Mouse (Mus musculus) urinary bladder, postnatal 25 days (tissue): ENCODE data around the gene Gbe1.
A peak's percentile ranks its signal among the peaks of the same experiment; 100 is the strongest.

Experiments
- DNase-seq: peaks from one replicate; pipeline ENCODE4 v3.0.0; 2022; ENCODE audit warnings: low spot score

Gbe1 gene

GRCm38 (mm10) chr16:70353058-70353457, 39.3 kb downstream of the Gbe1 start:
- DNase-seq, result no peak

- no peak for DNase-seq
Measured at GRCm38 (mm10) chr16:70358326-70358725, 44.6 kb downstream of the Gbe1 start.

DNA sequence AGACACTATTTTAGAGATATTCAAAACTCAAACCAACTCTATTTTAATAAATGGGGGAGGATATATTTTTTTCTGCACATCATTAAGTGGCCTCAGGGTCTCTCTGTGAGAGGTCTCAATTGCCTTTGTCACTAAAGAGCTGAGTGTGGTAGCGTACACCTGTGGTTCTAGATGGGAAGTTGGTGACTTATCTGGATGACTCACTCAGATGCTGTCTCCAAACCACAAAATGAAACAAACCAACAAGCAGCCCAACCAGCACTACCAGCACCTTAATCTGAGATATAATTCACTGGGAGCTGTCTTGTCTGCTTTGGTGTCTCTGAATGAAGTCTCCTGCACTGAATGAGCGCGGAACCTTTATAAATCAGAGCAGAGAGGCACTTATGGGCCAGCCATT, 51.5 kb downstream of the Gbe1 start:
- DNase-seq, result no peak

GRCm38 (mm10) chr16:70381045-70381444, 67.3 kb downstream of the Gbe1 start:
- no peak for DNase-seq

GRCm38 (mm10) chr16:70385494-70385893, 71.7 kb downstream of the Gbe1 start:
- DNase-seq, result no peak

DNA sequence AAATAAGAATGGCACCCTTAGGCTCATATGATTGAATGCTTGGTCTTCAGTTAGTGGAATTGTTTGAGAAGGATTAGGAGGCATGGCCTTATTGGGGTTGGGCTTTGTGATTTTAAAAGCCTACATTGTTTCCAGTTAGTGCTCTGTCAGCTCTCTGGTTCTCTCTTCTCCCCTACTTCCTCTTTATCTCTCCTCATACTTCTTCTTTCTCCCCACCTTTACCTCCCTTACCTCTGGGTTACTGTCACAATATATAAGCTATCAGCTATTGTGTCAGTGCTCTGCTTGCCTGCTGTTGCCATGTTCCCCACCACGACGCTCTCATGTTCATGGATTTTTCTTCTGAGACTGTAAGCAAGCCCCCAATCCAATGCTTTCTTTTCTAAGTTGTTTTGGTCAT, 73.6 kb downstream of the Gbe1 start:
- DNase-seq, result no peak

- no peak for DNase-seq
Measured at GRCm38 (mm10) chr16:70395276-70395675, 81.5 kb downstream of the Gbe1 start.

DNA sequence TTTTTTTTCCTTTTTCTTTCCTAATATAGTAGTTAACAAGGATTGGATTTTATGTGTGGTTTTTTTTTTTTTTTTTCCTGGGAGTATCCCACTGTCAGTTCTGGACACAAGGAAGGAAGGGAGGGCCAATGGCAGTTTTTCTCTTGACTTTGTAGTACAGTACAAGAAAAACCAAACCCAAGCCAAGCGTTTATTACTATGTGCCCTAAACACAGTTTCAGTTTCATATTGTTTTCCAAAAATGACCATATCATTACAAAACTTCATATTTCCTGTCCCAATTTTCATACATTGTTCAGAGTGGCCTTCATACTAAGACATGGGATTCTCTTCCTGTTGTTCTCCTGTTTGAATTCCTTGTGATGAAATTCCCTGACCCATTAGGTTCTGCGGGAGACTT, 94.0 kb downstream of the Gbe1 start:
- no peak for DNase-seq

DNA sequence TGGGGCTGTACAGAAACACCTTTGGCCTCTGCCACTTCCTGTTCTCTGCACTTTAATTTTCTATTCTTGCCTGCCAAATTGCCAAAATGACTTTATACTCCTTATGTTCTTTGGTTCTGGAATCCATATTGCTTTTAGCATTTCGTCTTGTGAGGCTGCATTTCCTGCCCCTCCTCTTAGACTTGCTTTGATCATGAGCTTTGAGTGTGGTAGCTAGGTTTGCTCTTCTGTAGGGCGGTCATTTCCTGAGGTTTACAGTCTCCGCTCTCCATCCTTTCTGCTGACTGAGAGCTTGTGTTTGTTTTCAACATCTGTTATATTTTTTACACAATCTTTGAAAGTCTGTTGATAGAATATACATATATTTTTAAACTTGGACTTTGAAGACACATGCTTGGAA, 107.3 kb downstream of the Gbe1 start:
- no peak for DNase-seq

- DNase-seq, result no peak
Measured at GRCm38 (mm10) chr16:70449520-70449919, 135.8 kb downstream of the Gbe1 start.

GRCm38 (mm10) chr16:70475583-70475982, 161.8 kb downstream of the Gbe1 start:
- no peak for DNase-seq

DNA sequence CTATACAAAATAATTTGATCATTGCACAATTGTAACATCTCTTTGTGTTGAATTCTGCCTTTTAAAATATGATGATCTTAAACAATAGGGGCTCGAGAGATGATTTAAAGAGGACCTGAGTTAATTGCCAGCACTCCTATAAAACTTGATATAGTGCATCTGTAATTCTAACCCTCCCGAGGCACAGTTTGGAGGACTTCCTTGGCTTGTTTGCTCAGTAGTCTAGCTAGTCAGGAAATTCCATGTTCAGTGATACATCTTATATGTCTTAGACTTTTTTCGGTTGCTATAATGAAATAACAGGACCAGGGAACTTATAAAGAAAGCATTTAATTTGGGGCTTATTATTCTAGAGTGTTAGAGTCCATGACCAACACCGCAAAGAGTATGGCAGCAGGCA, 162.4 kb downstream of the Gbe1 start:
- no peak for DNase-seq

DNA sequence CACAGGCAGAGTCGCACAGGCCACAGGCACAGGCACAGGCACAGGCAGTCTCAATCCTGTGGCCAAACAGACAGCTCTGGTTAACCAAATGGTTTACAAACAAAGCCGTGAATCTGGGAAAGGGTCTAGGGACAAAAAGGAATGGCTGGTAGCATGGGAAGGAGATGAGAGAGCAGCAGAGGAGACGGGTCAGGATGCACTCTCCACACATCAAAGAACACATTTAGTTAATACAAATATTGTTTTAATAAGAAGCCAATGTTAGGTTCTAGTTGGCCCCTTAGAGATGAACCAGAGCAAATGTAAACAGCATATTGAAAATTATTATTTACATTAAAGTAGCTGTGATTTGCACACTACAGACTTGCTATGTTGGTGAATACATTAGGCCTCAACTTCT, 166.7 kb downstream of the Gbe1 start:
- no peak for DNase-seq

DNA sequence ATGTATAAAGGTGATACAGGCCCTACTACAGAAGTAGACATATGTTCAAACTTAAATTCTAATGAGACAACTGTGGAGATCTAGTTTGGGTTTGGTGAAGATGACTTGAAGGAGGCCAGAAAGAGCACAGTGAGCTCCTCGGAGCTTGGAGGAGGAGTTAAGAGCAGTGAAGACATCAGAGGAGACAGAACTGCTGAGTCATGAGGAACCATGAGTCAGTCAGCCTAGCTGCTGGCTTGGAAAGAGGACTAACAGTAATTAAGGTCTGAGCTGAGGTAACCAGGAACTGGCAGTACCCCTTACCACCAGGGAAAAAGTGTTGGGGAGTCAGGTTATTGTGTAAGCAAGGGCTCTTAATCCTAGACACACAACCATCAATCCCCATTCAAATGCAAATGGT, 192.7 kb downstream of the Gbe1 start:
- no peak for DNase-seq

GRCm38 (mm10) chr16:70510938-70511337, 197.2 kb downstream of the Gbe1 start:
- no peak for DNase-seq

- DNase-seq, result no peak
Measured at GRCm38 (mm10) chr16:70522861-70523260, 209.1 kb downstream of the Gbe1 start.

DNA sequence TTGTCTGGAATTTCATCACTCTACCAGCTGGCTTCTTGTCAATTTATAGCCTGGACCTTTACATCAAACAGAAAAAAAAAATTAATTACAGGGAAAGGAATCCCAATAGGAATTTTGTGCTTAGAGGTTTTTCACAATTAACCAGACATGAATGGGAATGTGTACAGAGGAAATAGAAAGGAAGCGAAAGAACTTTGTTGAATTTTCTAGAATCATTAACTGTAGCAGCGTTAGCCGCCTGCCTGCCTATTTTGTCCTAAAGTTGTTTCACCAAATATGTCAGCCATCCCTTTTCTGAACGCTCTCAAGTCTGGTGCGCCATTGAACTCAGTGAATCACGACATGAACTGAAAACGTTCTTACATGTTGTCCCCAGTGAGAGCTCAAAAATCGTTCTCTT, 209.8 kb downstream of the Gbe1 start:
- DNase-seq, result no peak

DNA sequence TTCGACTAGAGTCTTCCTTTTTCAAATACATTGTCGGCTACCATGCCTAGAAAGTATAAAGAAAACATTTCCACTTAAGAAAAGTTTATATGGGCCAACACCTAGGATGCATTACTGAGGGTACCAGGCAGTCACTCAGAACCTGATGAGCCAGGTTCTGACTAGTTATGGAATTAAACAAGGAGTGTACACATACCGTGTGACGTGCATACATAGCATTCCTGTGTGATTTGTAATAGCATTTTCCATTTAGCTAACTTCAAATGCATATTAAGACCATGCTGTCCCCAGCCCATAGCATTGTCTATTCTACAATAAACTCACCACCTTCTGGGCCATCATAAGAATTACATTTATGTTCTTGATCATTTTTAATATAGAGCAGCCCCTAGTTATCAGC, 210.5 kb downstream of the Gbe1 start:
- no peak for DNase-seq

DNA sequence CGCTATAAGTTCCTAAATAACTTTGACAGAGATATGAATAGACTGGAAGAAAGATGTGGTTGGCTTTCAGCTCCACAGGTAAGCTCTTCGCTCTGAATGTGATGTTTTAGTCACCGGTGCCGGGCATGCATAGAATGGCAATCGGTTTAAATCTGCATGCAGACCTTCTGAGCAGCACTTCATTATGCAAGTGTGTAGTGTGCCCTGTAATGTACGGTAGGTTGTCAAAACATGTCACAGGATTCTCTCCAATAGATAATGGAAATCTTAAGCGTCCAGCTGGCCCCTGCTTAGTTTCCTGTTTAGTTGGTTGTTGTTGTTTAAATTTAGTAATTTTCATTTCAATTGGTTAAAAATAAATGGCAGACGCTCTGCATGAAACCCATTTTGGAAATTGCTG, 213.5 kb downstream of the Gbe1 start:
- DNase-seq, result no peak

GRCm38 (mm10) chr16:70535224-70535623, 221.5 kb downstream of the Gbe1 start:
- no peak for DNase-seq

GRCm38 (mm10) chr16:70550835-70551234, 237.1 kb downstream of the Gbe1 start:
- no peak for DNase-seq

- peak; percentile 18 for DNase-seq
Measured at GRCm38 (mm10) chr16:70561635-70562348, 248.0 kb downstream of the Gbe1 start.

- no peak for DNase-seq
Measured at GRCm38 (mm10) chr16:70562574-70562973, 248.8 kb downstream of the Gbe1 start.

DNA sequence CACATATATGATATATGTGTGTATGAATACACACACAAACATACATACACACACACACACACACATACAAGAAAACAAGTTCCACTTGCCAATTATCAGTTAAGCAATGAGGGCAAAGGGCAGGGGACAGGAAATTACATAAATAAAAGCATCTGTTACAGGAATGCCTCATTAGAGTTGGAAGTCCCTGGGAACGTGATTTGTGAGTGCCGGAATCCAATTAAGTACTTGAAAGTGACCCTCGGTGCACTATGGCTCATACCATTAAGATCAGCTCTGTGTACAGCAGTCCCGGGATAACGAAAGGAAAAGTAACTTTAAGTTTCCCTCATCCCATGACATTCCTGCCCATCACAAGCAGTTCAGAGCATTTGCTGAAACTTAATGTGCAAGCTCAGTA, 249.7 kb downstream of the Gbe1 start:
- no peak for DNase-seq
